Mouse (Mus musculus) thymus, adult 2 months (tissue): Measurements from ENCODE around the gene Mlxip.

Experiments used
- CTCF ChIP-seq: fragments of 200-500 bp; IDR thresholded peaks from 2 replicates; pipeline ENCODE4 v1.5.1; 2012; ENCODE audit warnings: mild to moderate bottlenecking, control low read depth, low read length, moderate library complexity, borderline replicate concordance; ENCODE audit not compliant: control insufficient read depth, poor library complexity, insufficient read depth; ENCODE audit errors: extremely low read depth
- POLR2A ChIP-seq: fragments of 200-500 bp; IDR thresholded peaks from 2 replicates; pipeline ENCODE4 v1.6.1; 2012; ENCODE audit warnings: mild to moderate bottlenecking, low read length, control low read depth, moderate library complexity; ENCODE audit not compliant: control insufficient read depth, poor library complexity, insufficient read depth; ENCODE audit errors: extremely low read depth

- TF ChIP-seq CTCF (no peak), POLR2A (no peak)
Measured at GRCm38 (mm10) chr5:123359431-123359830, 35.2 kb upstream of the Mlxip start.
